Mouse (Mus musculus) layer of hippocampus, postnatal 25 days (tissue): ENCODE data around the gene Gm960. TPM values are rescaled to one million over a fixed set of nuclear protein-coding genes. Genes with fewer than 3 reads are reported as not detected.

Experiments
- DNase-seq, 2 experiments: peaks; one replicate each; pipeline ENCODE4 v3.0.0; 2022; ENCODE audit warnings: mixed read lengths in 2 of 2, low spot score in 1 of 2; ENCODE audit errors: extremely low spot score in 1 of 2
- total RNA-seq, 2 experiments: library from RNA; stranded (reverse); gene quantifications; 2 replicates each; pipeline ENCODE4 v1.2.3; 2021

Gene Gm960
- total RNA-seq, 2 experiments from 2014 or later, result 1.1 to 2.5 TPM

- no peak for DNase-seq
Measured at GRCm38 (mm10) chr19:4624406-4625178, 73.9 kb downstream of the Gm960 start.

- no peak for DNase-seq
Measured at GRCm38 (mm10) chr19:4624006-4624405, 74.5 kb downstream of the Gm960 start.

- DNase-seq, result no peak
Measured at GRCm38 (mm10) chr19:4623419-4623818, 75.0 kb downstream of the Gm960 start.

- DNase-seq, result no peak
Measured at GRCm38 (mm10) chr19:4622780-4623179, 75.7 kb downstream of the Gm960 start.

DNA sequence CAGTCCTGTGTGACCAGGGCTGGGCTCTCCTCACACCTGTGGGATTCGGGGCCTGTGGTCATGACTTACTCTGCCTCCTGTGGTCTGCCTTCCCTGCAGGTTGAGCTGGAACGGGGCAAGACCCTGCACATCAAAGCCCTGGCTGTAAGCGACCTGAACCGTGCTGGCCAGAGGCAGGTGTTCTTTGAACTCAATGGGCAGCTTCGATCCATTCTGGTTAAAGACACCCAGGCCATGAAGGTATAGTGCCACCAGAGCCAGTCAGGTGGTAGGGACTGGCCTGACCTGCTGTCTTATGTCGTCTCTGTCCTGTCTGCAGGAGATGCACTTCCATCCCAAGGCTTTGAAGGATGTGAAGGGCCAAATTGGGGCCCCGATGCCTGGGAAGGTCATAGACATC lies 77.7 kb downstream of the Gm960 start:
- DNase-seq, result no peak

GRCm38 (mm10) chr19:4619461-4619860 lies 79.0 kb downstream of the Gm960 start:
- DNase-seq, result no peak

DNA sequence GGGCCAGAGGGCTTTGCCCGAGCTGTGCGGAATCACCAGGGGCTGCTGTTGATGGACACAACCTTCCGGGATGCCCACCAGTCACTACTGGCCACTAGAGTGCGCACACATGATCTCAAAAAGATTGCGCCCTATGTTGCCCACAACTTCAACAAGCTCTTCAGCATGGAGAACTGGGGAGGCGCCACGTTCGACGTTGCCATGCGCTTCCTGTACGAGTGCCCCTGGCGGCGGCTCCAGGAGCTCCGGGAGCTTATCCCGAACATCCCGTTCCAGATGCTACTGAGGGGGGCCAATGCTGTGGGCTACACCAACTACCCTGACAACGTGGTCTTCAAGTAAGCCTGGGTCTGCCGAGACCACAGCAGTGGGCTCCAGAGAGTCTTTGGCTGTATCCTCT lies 80.3 kb downstream of the Gm960 start:
- no peak for DNase-seq

DNA sequence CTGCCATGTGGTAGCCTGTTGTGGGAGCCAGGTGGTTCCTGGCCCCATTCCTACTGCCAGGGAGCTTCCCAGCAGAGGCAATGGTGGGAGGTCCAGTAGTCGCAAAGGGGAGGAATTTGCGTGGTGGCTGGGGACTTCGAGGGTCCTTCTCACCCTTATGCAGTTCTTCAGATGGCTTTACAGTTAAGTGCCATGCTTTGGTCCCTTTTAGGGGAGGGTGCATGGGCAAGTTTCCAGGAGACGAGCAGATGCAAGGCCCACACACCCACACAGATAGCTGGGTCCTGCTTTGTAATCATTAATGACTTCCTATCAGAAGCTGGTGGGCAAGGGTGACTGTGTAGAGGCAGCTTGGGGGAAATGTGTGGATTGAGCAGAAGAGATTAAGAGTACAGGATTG lies 81.9 kb downstream of the Gm960 start:
- no peak for DNase-seq

DNA sequence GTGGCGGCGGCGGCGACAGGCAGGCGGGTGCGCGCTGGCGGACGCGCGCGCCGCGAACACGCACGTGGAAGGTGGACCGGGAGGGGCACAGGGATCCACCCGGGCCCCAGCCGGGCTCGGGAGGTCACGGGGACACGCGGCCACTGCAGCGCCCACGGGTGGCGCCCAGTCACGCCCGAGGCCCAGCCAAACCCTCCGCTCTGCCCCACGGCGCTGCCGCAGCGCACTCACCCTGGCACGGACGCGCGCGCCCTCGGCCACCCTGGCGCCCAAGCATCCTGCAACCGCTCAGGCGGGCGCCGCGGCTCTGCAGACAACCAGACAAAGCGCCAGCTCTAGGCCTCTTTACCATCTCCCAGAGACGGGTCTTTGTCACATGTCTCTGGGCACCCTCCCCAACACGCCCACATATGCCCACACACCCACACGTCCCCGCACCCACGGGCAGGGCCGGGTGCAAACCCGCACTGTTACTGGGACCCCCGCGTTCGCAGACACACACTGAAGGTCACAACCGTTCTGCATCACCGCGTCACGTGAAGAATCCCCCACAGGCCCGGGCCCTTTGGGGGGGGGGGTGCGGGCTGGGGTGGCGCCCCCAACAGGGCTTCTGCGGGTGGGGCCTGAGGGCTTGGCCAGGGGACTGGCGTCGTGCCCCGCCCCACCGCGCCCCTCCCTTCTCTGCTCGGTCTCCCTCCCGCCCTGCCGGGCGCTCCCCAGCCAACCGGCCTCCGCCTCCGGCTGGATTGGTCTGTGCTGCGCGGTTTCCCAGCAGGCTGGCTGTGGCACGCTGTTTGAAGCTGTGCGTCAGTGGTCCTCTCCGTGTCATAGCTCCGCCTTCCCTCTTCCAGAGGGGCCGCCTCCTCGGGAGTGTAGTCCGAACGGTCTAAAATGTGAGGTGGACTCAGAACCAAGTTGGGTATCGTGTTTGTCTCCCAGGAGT lies 83.0 kb downstream of the Gm960 start, which contains the start of gene Lrfn4:
Lrfn4 (minus strand) TSS at position 517 of the 943 bp plus-strand sequence.
- peak; percentile 66 to 77 for DNase-seq

DNA sequence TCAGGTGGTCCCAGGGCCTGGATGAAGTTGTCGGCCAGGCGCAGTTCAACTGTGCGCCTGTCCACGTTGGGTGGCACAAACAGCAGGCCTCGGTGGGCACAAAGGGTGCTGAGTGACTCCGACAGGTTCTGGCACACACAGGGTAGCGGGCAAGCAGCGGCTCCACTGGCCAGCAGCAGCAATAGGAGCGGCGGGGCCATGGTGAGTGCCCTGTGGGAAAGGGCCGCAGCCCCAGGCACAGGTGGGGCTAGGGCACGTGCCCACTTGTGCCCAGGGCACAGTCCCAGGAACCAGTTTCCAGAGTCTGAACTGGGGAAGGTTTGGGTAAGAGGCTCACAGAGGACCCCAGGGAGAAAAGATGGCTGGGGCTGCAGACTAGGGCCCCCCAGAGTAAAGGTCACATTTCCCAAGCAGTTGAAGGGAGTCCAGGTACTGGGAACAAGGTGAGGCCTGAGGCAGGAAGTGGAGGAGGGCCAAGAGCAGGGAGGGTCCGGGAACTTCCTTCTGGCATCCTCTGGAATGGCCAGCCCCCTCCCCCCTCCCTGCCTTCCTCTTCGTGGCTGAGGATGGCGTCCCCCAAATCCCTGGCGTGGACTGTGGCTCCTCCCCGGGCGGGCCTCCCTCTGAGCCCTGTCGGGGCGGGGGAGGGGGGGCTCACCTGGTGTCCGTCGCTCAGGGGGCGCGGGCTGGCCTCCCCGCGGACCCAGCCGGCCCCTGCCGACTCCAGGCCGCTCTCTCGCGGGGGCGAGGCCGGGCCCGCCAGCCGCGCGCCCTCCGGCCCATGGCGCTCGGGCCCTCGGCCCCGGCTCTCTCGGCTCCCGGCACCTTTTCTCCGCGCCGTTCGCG lies 83.9 kb downstream of the Gm960 start:
- no peak for DNase-seq

DNA sequence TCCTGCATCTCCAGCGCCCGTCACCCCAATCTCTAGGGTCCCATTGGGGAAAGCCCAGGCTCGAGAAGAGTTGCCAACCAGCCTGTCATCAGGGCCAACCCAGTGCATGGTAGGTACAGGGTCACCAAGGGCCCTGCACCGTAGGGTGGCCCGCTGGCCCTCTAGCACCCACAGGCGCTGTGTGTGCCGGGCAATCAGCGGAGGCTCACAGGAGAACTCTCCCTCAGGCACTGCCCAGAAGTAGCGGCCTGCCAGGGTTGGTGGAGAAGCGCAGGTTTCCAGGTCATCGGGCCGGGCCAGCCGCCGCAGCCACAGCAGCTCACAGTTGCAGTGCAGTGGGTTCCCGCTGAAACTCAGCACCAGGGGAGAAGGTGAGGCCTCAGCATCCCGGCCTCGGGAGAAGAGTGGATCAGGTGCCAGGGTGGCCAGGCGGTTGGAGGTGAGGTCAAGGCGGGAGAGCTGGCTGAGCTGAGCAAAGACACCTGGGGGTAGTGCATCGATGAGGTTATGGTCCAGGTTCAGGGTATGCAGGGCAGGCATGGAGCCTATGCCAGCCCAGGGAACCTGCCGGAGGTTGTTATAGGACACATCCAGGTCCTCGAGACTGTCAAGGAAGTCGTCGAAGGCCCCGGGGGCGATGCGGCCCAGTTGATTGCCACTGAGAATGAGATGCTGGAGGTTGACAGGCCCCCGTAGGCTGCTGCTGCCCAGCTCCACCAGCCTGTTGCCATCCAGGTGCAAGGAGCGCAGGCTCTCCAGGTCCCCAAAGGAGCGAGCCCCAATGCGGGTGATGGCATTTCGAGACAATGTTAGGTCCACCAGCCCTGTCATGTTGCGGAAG lies 84.8 kb downstream of the Gm960 start:
- DNase-seq, result no peak

GRCm38 (mm10) chr19:4612181-4612961 lies 86.1 kb downstream of the Gm960 start:
- no peak for DNase-seq

DNA sequence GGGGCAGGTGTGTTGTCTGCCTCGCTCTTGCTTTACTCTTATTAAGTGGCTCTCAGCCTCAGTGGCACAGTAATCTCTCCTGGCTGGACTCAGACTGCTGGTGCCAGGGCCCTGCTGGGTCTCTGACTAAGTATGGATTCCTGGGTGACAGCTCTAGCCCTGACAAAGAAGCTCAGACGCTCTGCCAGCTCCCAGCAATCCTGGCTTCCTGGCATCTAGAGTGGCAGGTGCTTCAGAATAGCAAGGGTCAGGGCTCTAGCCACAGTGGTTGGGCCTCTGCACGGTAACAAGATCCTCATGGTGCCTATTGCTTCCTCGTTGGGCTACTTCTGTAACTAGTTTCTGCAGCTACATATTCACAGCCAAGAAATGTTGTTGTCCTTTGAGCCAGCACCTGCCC lies 88.4 kb downstream of the Gm960 start:
- no peak for DNase-seq

- DNase-seq, result no peak
Measured at GRCm38 (mm10) chr19:4608511-4608910, 90.0 kb downstream of the Gm960 start.

DNA sequence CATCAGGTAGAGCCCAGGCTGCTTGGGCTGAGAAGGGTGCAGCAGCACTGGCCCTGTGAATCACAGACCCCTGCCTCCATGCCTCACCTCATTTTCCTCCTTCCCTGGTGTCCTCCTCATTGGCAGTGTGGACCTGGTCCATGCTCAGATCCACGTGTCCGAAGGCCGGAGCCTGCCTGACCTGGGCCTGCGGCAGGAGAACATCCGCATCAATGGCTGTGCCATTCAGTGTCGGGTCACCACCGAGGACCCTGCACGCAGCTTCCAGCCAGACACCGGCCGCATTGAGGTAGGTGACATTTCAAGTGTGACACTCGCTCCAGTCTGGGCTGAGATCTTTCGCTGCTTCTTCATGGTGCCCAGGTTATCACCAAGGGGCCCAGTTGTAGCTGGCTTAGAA lies 91.1 kb downstream of the Gm960 start:
- no peak for DNase-seq

DNA sequence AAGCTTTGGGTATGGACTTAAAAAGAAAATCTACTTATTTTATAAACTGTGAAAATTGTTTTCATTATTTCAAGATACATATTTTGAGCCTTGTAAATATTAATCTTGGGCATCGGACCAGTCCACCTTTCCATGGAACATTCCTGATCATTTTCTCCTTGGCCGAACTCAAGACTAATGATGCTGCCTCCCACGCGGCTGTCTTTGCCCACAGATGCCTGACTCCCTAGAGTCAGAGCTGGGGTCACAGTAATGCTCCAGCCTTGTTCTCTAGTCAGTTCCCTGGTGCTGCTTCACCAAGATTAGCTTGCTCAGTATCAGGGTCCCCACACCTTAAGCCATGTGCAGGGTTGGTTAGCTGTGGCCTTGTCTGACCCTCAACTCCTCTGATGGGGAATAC lies 92.8 kb downstream of the Gm960 start:
- no peak for DNase-seq

DNA sequence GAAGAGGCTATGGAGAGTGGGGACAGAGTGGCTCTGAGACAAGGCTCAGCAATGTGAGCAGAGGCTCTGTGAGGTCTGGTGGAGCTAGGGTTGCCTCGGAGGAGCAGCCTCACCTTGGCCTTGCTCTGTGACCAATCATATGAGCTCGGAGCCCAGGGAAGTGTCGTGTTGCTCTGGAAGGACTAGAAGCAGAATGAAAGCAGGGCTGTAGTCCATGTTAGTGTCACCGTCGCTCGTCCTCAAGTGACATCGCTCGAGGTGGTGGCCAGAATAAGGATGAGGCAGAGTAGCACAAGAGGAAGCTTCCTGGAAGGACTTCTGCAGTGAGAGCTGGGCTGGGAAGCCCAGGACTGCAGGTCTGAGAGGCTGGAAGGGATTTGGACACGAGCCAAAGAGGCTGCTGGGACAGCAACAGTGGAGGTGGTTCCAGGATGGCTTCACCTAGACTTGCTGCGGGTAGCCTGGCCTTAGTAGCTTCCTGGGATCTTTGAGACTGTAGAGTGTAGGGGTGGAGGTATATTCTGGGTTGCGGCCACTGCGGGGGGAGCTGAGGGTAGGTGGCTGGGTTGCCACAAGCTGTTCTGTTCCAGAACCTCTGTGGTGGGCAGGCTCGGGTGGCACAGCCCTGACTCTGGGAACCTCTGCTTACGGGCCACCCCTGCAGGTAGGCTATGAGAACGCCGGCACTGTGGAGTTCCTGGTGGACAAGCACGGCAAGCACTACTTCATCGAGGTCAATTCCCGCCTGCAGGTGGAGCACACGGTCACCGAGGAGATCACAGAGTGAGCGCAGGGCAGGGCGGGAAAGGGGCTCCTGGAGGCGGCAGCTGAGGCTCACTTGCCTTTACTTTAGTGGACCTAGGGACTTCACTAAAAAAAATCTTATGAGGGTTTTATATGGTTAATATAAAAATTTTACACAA lies 94.4 kb downstream of the Gm960 start:
- DNase-seq, result no peak

- DNase-seq, result no peak
Measured at GRCm38 (mm10) chr19:4602459-4602858, 96.0 kb downstream of the Gm960 start.
